Mouse (Mus musculus): ENCODE results near the gene Spata32. TPM values are rescaled to one million over a fixed set of nuclear protein-coding genes. Genes with fewer than 3 reads are reported as not detected.

The Spata32 gene
- total and polyA plus RNA-seq, 2 experiments: not detected

GRCm38 (mm10) chr11:103171286-103171620 is 47.0 kb downstream of the Spata32 start:
- Histone ChIP-seq H3K4me3 (ENCODE audit: insufficient read depth, low read depth, low read length) (peak overlapping the region; percentile 81; the same call in 1 of the 2 replicates), H3K27ac (replicated peaks; ENCODE audit: insufficient read depth, low read depth, low read length) (no peak overlapping the region; the same call in 1 of the 2 replicates), H3K27me3 (ENCODE audit: control insufficient read depth, insufficient read depth, low read length) (peaks cover 3% of the 10 kb centered on the region; the same call in 1 of the 2 replicates), H3K9ac (ENCODE audit: low read depth, low read length) (peak overlapping the region; percentile 83), H3K4me1 (ENCODE audit: control insufficient read depth, insufficient read depth, low read length) (no peaks in the 10 kb centered on the region), H3K79me2 (ENCODE audit: control insufficient read depth, insufficient read depth, low read length) (no peaks in the 10 kb centered on the region), H3K36me3 (ENCODE audit: control insufficient read depth, insufficient read depth, low read length) (no peaks in the 10 kb centered on the region)
- 8% methylated on average over 23 of the region's 23 CpGs for WGBS
- no peak for DNase-seq (ENCODE audit: extremely low read depth, low read depth, low spot score)
- TF ChIP-seq CTCF (IDR thresholded peaks at IDR 0.05; ENCODE audit: low read depth, low read length) (no peak), POLR2A (IDR thresholded peaks at IDR 0.05; ENCODE audit: extremely low read depth, insufficient read depth, low read length) (no peak)

- H3K27ac ChIP-seq (replicated peaks; ENCODE audit: insufficient read depth, low read depth, low read length): no peak within 1 kb of the TSS; the same call in 1 of the 2 replicates
Observed at GRCm38 (mm10) chr11:103170494-103171285, 47.5 kb downstream of the Spata32 start, which contains the start of gene Fmnl1. Fmnl1 (plus strand) TSS chr11:103171107.

GRCm38 (mm10) chr11:103170111-103170493 is 48.1 kb downstream of the Spata32 start:
- H3K27me3 ChIP-seq (ENCODE audit: control insufficient read depth, insufficient read depth, low read length): peaks cover 3% of the 10 kb centered on the region; the same call in 1 of the 2 replicates
- no peak for DNase-seq (ENCODE audit: extremely low read depth, low read depth, low spot score)
- no peaks in the 10 kb centered on the region for H3K79me2 ChIP-seq (ENCODE audit: control insufficient read depth, insufficient read depth, low read length)
- H3K4me3 ChIP-seq (ENCODE audit: insufficient read depth, low read depth, low read length): no peak overlapping the region
- no peak overlapping the region for H3K27ac ChIP-seq (replicated peaks; ENCODE audit: insufficient read depth, low read depth, low read length)
- WGBS: 52% methylated on average over 3 of the region's 3 CpGs
- H3K9ac ChIP-seq (ENCODE audit: low read depth, low read length): no peak overlapping the region
- no peaks in the 10 kb centered on the region for H3K36me3 ChIP-seq (ENCODE audit: control insufficient read depth, insufficient read depth, low read length)
- no peaks in the 10 kb centered on the region for H3K4me1 ChIP-seq (ENCODE audit: control insufficient read depth, insufficient read depth, low read length)
- TF ChIP-seq POLR2A (IDR thresholded peaks at IDR 0.05; ENCODE audit: extremely low read depth, insufficient read depth, low read length): no peak
- no peak for TF ChIP-seq CTCF (IDR thresholded peaks at IDR 0.05; ENCODE audit: low read depth, low read length)

More at GRCm38 (mm10) chr11:103170494-103171285, 47.5 kb downstream of the Spata32 start, which contains the start of gene Fmnl1:
- no peak for TF ChIP-seq CTCF (IDR thresholded peaks at IDR 0.05; ENCODE audit: low read depth, low read length)
- TF ChIP-seq POLR2A (IDR thresholded peaks at IDR 0.05; ENCODE audit: extremely low read depth, insufficient read depth, low read length): no peak
- Histone ChIP-seq H3K4me1 (ENCODE audit: control insufficient read depth, insufficient read depth, low read length) (no peaks in the 10 kb centered on the region), H3K27me3 (ENCODE audit: control insufficient read depth, insufficient read depth, low read length) (peaks cover 3% of the 10 kb centered on the region; the same call in 1 of the 2 replicates), H3K79me2 (ENCODE audit: control insufficient read depth, insufficient read depth, low read length) (no peaks in the 10 kb centered on the region), H3K4me3 (ENCODE audit: insufficient read depth, low read depth, low read length) (peak within 1 kb of the TSS; percentile 81), H3K36me3 (ENCODE audit: control insufficient read depth, insufficient read depth, low read length) (no peaks in the 10 kb centered on the region), H3K9ac (ENCODE audit: low read depth, low read length) (peak within 1 kb of the TSS; percentile 83)
- 4% methylated on average over 79 of the region's 84 CpGs for WGBS
- no peak for DNase-seq (ENCODE audit: extremely low read depth, low read depth, low spot score)

- no peaks in the 10 kb centered on the region for H3K4me1 ChIP-seq (ENCODE audit: control insufficient read depth, insufficient read depth, low read length)
- H3K27me3 ChIP-seq (ENCODE audit: control insufficient read depth, insufficient read depth, low read length): peaks cover 3% of the 10 kb centered on the region; the same call in 1 of the 2 replicates
- no peak overlapping the region for H3K27ac ChIP-seq (replicated peaks; ENCODE audit: insufficient read depth, low read depth, low read length)
- H3K4me3 ChIP-seq (ENCODE audit: insufficient read depth, low read depth, low read length): no peak overlapping the region
- DNase-seq (ENCODE audit: extremely low read depth, low read depth, low spot score): no peak
- TF ChIP-seq POLR2A (IDR thresholded peaks at IDR 0.05; ENCODE audit: extremely low read depth, insufficient read depth, low read length): no peak
- no peak for TF ChIP-seq CTCF (IDR thresholded peaks at IDR 0.05; ENCODE audit: low read depth, low read length)
- no peaks in the 10 kb centered on the region for H3K79me2 ChIP-seq (ENCODE audit: control insufficient read depth, insufficient read depth, low read length)
- no peak overlapping the region for H3K9ac ChIP-seq (ENCODE audit: low read depth, low read length)
- H3K36me3 ChIP-seq (ENCODE audit: control insufficient read depth, insufficient read depth, low read length): no peaks in the 10 kb centered on the region
- 93% methylated on average over 5 of the region's 5 CpGs for WGBS
Observed at GRCm38 (mm10) chr11:103169664-103170063, 48.6 kb downstream of the Spata32 start.

- TF ChIP-seq POLR2A (IDR thresholded peaks at IDR 0.05; ENCODE audit: extremely low read depth, insufficient read depth, low read length): no peak
- TF ChIP-seq CTCF (IDR thresholded peaks at IDR 0.05; ENCODE audit: low read depth, low read length): peak; percentile 97
- Histone ChIP-seq H3K79me2 (ENCODE audit: control insufficient read depth, insufficient read depth, low read length) (no peaks in the 10 kb centered on the region), H3K36me3 (ENCODE audit: control insufficient read depth, insufficient read depth, low read length) (no peaks in the 10 kb centered on the region), H3K4me1 (ENCODE audit: control insufficient read depth, insufficient read depth, low read length) (peaks cover 4% of the 10 kb centered on the region; the same call in 1 of the 2 replicates), H3K27me3 (ENCODE audit: control insufficient read depth, insufficient read depth, low read length) (peaks cover 3% of the 10 kb centered on the region; the same call in 1 of the 2 replicates), H3K9ac (ENCODE audit: low read depth, low read length) (no peak overlapping the region), H3K4me3 (ENCODE audit: insufficient read depth, low read depth, low read length) (no peak overlapping the region), H3K27ac (replicated peaks; ENCODE audit: insufficient read depth, low read depth, low read length) (no peak overlapping the region)
- WGBS: 29% methylated on average over 9 of the region's 9 CpGs
- DNase-seq (ENCODE audit: extremely low read depth, low read depth, low spot score): peak; percentile 51
Observed at GRCm38 (mm10) chr11:103168690-103169390, 49.4 kb downstream of the Spata32 start.

All from liver, adult 2 months (tissue).